Mouse (Mus musculus) myocyte (in vitro differentiated cells): ENCODE results near the gene Amh. TPM values are rescaled to one million over a fixed set of nuclear protein-coding genes. Genes with fewer than 3 reads are reported as not detected.

Experiments
- H3K27me3 ChIP-seq: one replicate; pipeline ENCODE4 v1.6.1; 2011; ENCODE audit not compliant: control insufficient read depth, insufficient read depth, insufficient read length
- H3K36me3 ChIP-seq: one replicate; pipeline ENCODE4 v1.6.1; 2011; ENCODE audit not compliant: control insufficient read depth, insufficient read depth
- H3K4me2 ChIP-seq: one replicate; pipeline ENCODE4 v1.6.1; 2011; ENCODE audit warnings: low read depth, control low read depth
- H3K4me3 ChIP-seq: one replicate; pipeline ENCODE4 v1.5.1; 2011; ENCODE audit warnings: mild to moderate bottlenecking, control low read depth, moderate library complexity
- H3K79me2 ChIP-seq: one replicate; pipeline ENCODE4 v1.6.1; 2011; ENCODE audit not compliant: control insufficient read depth, insufficient read depth
- H3ac ChIP-seq: one replicate; pipeline ENCODE4 v1.6.1; 2011; ENCODE audit not compliant: control insufficient read depth, insufficient read length
- CEBPB ChIP-seq: IDR thresholded peaks from 2 replicates; pipeline ENCODE4 v1.6.1; 2011; ENCODE audit warnings: mild to moderate bottlenecking, moderate library complexity; ENCODE audit not compliant: poor library complexity, insufficient read depth, severe bottlenecking
- E2F4 ChIP-seq: IDR thresholded peaks from one replicate; pipeline ENCODE4 v1.6.1; 2011; ENCODE audit warnings: mild to moderate bottlenecking, control low read depth, moderate library complexity; ENCODE audit not compliant: insufficient read depth
- MAX ChIP-seq: IDR thresholded peaks from one replicate; pipeline ENCODE4 v1.6.1; 2011; ENCODE audit warnings: low read depth, mild to moderate bottlenecking, control low read depth
- MYOD1 ChIP-seq, 3 experiments: IDR thresholded peaks; one replicate each; pipeline ENCODE4 v1.6.1; 2011; ENCODE audit warnings: control low read depth in 2 of 3, low read depth in 2 of 3, mild to moderate bottlenecking in 2 of 3, moderate library complexity in 1 of 3; ENCODE audit not compliant: insufficient read length in 2 of 3, control insufficient read depth in 1 of 3
- MYOG ChIP-seq, 3 experiments: IDR thresholded peaks; one replicate each; pipeline ENCODE4 v1.6.1; 2011; ENCODE audit warnings: control low read depth in 2 of 3, low read depth in 2 of 3, mild to moderate bottlenecking in 2 of 3; ENCODE audit not compliant: insufficient read length in 2 of 3, control insufficient read depth in 1 of 3, insufficient read depth in 1 of 3
- POLR2A ChIP-seq: IDR thresholded peaks from one replicate; pipeline ENCODE4 v1.6.1; 2011; ENCODE audit warnings: low read depth, mild to moderate bottlenecking, control low read depth, moderate library complexity; ENCODE audit not compliant: insufficient read length
- POLR2AphosphoS2 ChIP-seq: IDR thresholded peaks from one replicate; pipeline ENCODE4 v1.6.1; 2011; ENCODE audit warnings: low read depth, control low read depth; ENCODE audit not compliant: insufficient read length
- REST ChIP-seq: IDR thresholded peaks from one replicate; pipeline ENCODE4 v1.6.1; 2011; ENCODE audit warnings: mild to moderate bottlenecking, control low read depth, moderate library complexity; ENCODE audit not compliant: insufficient read depth, insufficient read length
- SRF ChIP-seq: IDR thresholded peaks from one replicate; pipeline ENCODE4 v1.6.1; 2011; ENCODE audit warnings: low read depth; ENCODE audit not compliant: control insufficient read depth, insufficient read length
- TCF12 ChIP-seq: IDR thresholded peaks from one replicate; pipeline ENCODE4 v1.6.1; 2011; ENCODE audit warnings: mild to moderate bottlenecking, control low read depth; ENCODE audit not compliant: poor library complexity, insufficient read depth, severe bottlenecking
- TCF3 ChIP-seq: IDR thresholded peaks from one replicate; pipeline ENCODE4 v1.6.1; 2011; ENCODE audit warnings: low read depth, control low read depth; ENCODE audit not compliant: insufficient read length
- USF1 ChIP-seq: IDR thresholded peaks from one replicate; pipeline ENCODE4 v1.6.1; 2011; ENCODE audit warnings: low read depth, mild to moderate bottlenecking, control low read depth, moderate library complexity
- polyA plus RNA-seq: library from polyadenylated mRNA; unstranded; fragments of >200 nt; fragmentation: generic; extraction: Trizol; gene quantifications from one replicate; pipeline ENCODE4 v1.2.1, GENCODE M21; 2012; ENCODE audit warnings: missing spikeins

Amh gene
- polyA plus RNA-seq, 1 experiment, result 0.76 TPM

DNA sequence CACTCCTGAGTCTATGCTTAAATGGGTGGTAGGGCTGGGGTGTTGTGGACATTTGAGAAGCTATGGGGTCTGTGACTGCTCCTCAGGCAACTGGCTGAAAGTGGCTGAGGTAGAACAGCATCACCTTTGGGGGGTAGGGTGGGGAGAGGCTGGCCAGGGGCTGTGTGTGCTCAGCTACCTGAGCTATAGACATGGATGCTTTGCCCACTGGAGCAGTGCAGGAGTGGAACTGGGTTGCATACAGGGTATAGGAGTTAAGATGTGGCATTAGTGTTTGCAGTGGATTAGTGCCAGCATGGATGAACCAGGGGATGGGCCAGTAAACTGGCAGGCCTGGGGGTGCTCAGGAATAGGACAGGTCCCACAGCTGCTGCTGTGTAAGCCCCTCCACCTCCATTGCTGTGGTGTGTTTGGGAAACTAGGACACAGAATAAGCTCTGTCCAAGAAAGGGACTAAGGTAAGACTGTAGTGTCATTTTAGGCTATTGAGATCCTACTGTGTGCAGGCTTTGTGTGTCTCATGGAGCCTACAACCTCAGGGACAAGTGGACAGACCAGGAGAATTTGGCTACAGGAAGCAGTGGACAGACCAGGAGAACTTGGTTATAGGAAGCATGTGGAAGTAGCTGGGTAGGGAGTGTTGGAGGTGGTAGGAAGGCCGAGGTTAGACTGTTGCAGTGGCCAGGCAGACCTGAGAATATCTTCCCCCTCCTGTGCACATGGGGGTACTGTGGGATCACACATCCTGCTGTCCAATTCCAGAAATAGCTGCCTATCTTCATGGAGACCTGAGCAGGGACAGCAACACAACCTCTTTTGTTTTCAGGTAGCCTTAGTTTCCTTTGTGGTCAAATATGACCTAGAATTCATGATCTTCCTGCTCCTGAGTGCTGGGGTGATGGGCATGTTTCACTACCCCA, 24.6 kb downstream of the Amh start:
- H3K4me3 ChIP-seq, result no peak overlapping the region
- no peak overlapping the region for H3ac ChIP-seq
- H3K79me2 ChIP-seq, result peaks cover 26% of the 10 kb centered on the region
- H3K4me2 ChIP-seq, result no peak overlapping the region
- peaks cover 14% of the 10 kb centered on the region for H3K36me3 ChIP-seq
- no peaks in the 10 kb centered on the region for H3K27me3 ChIP-seq
- TF ChIP-seq CEBPB (no peak), POLR2AphosphoS2 (peak; percentile 70), MYOG (IDR thresholded peaks at IDR 0.05; ENCODE audit: control insufficient read depth in 1 of 3, insufficient read depth in 1 of 3, insufficient read length in 2 of 3, low read depth in 2 of 3) (no peak), POLR2A (peak; percentile 23), REST (no peak), SRF (no peak), USF1 (no peak), MAX (no peak)

DNA sequence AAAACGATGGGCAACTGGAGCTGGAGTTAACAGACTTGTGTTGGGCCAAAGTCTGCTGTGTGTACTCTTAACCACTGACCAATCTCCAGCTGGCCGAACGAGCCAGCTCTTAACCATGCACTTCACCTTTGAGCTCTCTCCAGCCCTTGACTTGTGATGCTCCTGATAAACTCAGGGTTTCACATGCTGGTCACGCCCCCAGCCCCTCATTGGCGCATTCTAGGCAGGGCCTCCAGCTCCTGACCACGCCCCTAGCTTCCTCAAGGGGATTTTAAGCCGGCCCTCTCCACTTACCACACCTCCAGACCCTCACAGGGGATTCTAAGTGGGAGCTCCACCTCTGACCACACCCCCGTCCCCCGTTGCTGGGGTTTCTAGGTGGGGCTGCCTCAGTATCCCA, 26.1 kb downstream of the Amh start:
- peaks cover 14% of the 10 kb centered on the region for H3K36me3 ChIP-seq
- H3K4me2 ChIP-seq, result no peak overlapping the region

DNA sequence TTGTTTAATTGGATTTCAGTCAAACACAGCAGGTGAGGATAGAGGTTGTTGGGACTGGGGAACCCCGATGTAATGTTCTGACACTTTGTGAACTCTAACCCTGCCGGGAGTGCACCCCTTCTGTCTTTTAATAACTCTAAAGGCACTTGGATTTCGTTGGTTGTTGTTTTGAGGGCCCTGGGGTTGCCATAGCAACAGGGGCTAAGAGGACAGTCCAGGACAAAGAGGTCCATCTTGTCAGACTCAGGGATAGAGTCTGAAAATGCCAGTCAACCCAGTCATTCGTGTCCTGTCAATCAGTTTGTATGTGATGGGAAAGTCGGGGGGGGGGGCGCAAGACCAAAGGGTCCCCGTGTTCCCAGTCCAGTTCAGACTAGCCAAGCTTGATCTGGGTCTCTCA, 27.8 kb downstream of the Amh start:
- TF ChIP-seq TCF3 (no peak), MAX (no peak), SRF (no peak), CEBPB (no peak), MYOG (IDR thresholded peaks at IDR 0.05; ENCODE audit: control insufficient read depth in 1 of 3, insufficient read depth in 1 of 3, insufficient read length in 2 of 3, low read depth in 2 of 3) (no peak), TCF12 (no peak), MYOD1 (IDR thresholded peaks at IDR 0.05; ENCODE audit: control insufficient read depth in 1 of 3, insufficient read length in 2 of 3, low read depth in 2 of 3) (no peak), REST (no peak), POLR2A (no peak), E2F4 (no peak)
- Histone ChIP-seq H3ac (no peak overlapping the region), H3K4me3 (no peak overlapping the region), H3K4me2 (no peak overlapping the region), H3K79me2 (peaks cover 14% of the 10 kb centered on the region), H3K36me3 (peaks cover 14% of the 10 kb centered on the region), H3K27me3 (no peaks in the 10 kb centered on the region)

More for the DNA sequence above, 26.1 kb downstream of the Amh start:
- H3K27me3 ChIP-seq, result no peaks in the 10 kb centered on the region
- H3K4me3 ChIP-seq, result no peak overlapping the region
- H3K79me2 ChIP-seq, result peaks cover 26% of the 10 kb centered on the region
- H3ac ChIP-seq, result no peak overlapping the region
- no peak for TF ChIP-seq POLR2A
- TF ChIP-seq SRF, result no peak
- TF ChIP-seq CEBPB, result no peak
- peak; percentile 73 for TF ChIP-seq POLR2AphosphoS2
- no peak for TF ChIP-seq TCF3
- TF ChIP-seq E2F4, result no peak
- TF ChIP-seq MYOG (IDR thresholded peaks at IDR 0.05; ENCODE audit: control insufficient read depth in 1 of 3, insufficient read depth in 1 of 3, insufficient read length in 2 of 3, low read depth in 2 of 3), result no peak

DNA sequence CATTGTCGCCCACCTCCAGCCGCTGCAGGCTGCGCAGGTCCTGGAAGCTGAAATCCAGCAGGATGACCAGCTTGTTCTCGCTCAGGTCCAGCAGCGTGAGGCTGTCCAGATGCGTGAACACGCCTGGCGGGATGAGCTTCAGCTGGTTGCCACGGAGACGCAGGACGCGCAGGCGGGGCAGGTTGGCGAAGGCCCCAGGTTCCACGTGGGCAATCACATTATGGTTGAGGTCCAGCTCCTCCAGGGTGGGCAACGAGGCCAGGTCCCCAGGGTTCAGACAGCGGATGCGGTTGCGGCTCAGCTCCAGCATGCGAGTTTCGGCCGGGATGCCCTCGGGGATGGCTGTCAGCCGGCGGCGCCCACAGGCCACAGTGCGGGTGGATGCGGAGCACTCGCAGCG, 30.6 kb downstream of the Amh start:
- TF ChIP-seq MYOD1 (IDR thresholded peaks at IDR 0.05; ENCODE audit: control insufficient read depth in 1 of 3, insufficient read length in 2 of 3, low read depth in 2 of 3), result no peak
- TF ChIP-seq E2F4, result no peak
- TF ChIP-seq POLR2A, result no peak
- no peak for TF ChIP-seq USF1
- Histone ChIP-seq H3K36me3 (peaks cover 2% of the 10 kb centered on the region), H3K4me2 (no peak overlapping the region), H3K4me3 (no peak overlapping the region), H3K79me2 (no peaks in the 10 kb centered on the region), H3K27me3 (no peaks in the 10 kb centered on the region), H3ac (no peak overlapping the region)

DNA sequence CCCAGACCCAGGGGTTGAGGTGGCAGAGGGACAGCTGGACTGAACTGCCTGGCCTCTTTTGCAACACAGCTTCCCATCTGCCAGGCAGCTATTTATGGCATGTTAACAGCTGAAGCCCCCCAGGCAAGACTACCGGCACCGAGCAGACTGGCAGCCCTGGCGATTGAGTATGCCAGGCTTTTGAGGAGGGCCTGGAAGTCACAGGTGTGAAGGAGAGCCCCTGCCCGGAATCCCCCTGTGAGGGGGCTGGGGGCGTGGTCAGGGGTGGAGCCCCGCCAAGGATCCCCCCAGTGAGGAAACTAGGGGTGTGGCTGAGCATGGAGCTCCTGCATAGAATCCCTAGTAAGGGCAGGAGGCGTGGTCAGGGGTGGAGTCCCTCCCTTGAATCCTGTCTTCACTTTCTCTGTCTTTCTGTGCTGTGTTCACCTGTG, 31.9 kb downstream of the Amh start:
- Histone ChIP-seq H3K79me2 (no peaks in the 10 kb centered on the region), H3K36me3 (no peaks in the 10 kb centered on the region), H3K4me2 (peak overlapping the region; percentile 31), H3K4me3 (no peak overlapping the region), H3K27me3 (peaks cover 2% of the 10 kb centered on the region), H3ac (no peak overlapping the region)
- TF ChIP-seq SRF (no peak), POLR2A (no peak), MYOG (IDR thresholded peaks at IDR 0.05; ENCODE audit: control insufficient read depth in 1 of 3, insufficient read depth in 1 of 3, insufficient read length in 2 of 3, low read depth in 2 of 3) (peak; percentile 91 to 95 (median 94)), TCF3 (peak; percentile 84), POLR2AphosphoS2 (no peak), MYOD1 (IDR thresholded peaks at IDR 0.05; ENCODE audit: control insufficient read depth in 1 of 3, insufficient read length in 2 of 3, low read depth in 2 of 3) (peak; percentile 62 to 96 (median 88)), TCF12 (peak; percentile 83), E2F4 (no peak), CEBPB (peak; percentile 70; the same call in 1 of the 2 replicates)
